Mouse (Mus musculus): ENCODE results near the gene Lman2. TPM values are rescaled to one million over a fixed set of nuclear protein-coding genes. Genes with fewer than 3 reads are reported as not detected.

Gene Lman2
- polyA plus RNA-seq, 1 experiment from 2014 or later: 63.6 TPM

DNA sequence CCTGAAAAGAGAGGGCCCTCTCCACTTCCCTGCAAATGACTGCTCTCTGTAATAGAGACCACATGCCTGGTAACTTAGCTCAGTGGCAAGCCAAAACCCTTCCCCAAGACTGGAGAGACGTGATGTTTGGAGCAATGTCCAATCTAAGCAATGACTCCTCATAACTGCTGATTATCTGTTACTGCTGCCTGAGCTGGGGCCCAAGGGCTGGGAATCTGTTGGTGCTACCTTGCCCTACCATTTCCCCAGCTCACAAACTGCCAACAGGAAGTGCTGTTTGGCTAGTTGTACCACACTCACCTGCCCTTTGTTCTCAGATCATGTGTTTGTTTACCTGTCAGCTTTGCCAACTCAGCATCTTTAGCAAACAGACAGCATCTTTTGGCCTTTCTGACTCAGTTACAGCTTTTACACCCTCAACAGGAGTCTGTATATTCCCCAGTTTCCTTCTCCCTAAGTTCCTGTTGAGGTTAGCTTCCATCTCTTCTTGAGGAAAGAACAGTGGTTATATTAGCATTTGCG is 47.6 kb downstream of the Lman2 start:
- H3K36me3 ChIP-seq (ENCODE audit: insufficient read depth, low read length): peaks cover 50% of the 10 kb centered on the region
- 89% methylated on average over 2 of the region's 2 CpGs for WGBS

DNA sequence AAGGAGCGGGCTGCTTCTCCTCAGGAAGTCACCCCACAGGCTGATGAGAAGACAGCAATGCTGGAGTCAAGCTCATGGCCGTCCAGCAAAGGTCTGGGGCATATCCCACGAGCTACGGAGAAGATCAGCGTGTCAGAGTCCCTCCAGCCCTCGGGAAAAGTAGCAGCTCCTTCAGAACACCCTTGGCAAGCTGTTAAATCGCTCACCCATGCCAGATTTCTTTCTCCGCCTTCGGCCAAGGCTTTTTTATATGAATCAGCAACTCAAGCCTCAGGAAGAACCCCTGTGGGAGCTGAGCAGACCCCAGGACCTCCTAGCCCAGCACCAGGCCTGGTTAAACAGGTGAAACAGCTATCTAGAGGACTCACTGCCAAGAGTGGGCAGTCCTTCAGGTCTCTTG is 49.5 kb downstream of the Lman2 start:
- H3K4me2 ChIP-seq (replicated peaks; ENCODE audit: low read depth, low read length): no peak overlapping the region
- no peaks in the 10 kb centered on the region for H3K4me1 ChIP-seq (ENCODE audit: insufficient read depth, low read depth, low read length)
- DNase-seq (ENCODE audit: low spot score) (no peak), ATAC-seq (no peak)
- WGBS: 85% methylated on average over 9 of the region's 9 CpGs
- no peak overlapping the region for H3K9ac ChIP-seq (replicated peaks; ENCODE audit: low read depth)
- no peak overlapping the region for H3K27ac ChIP-seq (ENCODE audit: low read length)
- TF ChIP-seq CTCF (IDR thresholded peaks at IDR 0.05): no peak
- TF ChIP-seq EP300 (IDR thresholded peaks at IDR 0.05): no peak
- H3K27me3 ChIP-seq (replicated peaks; ENCODE audit: insufficient read depth, low read length): no peaks in the 10 kb centered on the region
- peaks cover 61% of the 10 kb centered on the region for H3K36me3 ChIP-seq (ENCODE audit: insufficient read depth, low read length)
- H3K9me3 ChIP-seq (ENCODE audit: low read length): no peaks in the 10 kb centered on the region
- no peak overlapping the region for H3K4me3 ChIP-seq (ENCODE audit: low read depth, low read length)

More for the DNA sequence above, 47.6 kb downstream of the Lman2 start:
- no peak overlapping the region for H3K27ac ChIP-seq (ENCODE audit: low read length)
- H3K9ac ChIP-seq (replicated peaks; ENCODE audit: low read depth): no peak overlapping the region
- ATAC-seq (no peak), DNase-seq (ENCODE audit: low spot score) (no peak)
- H3K4me2 ChIP-seq (replicated peaks; ENCODE audit: low read depth, low read length): no peak overlapping the region
- TF ChIP-seq EP300 (IDR thresholded peaks at IDR 0.05): no peak
- no peak for TF ChIP-seq CTCF (IDR thresholded peaks at IDR 0.05)
- no peaks in the 10 kb centered on the region for H3K4me1 ChIP-seq (ENCODE audit: insufficient read depth, low read depth, low read length)
- no peaks in the 10 kb centered on the region for H3K27me3 ChIP-seq (replicated peaks; ENCODE audit: insufficient read depth, low read length)
- H3K9me3 ChIP-seq (ENCODE audit: low read length): no peaks in the 10 kb centered on the region
- no peak overlapping the region for H3K4me3 ChIP-seq (ENCODE audit: low read depth, low read length)

DNA sequence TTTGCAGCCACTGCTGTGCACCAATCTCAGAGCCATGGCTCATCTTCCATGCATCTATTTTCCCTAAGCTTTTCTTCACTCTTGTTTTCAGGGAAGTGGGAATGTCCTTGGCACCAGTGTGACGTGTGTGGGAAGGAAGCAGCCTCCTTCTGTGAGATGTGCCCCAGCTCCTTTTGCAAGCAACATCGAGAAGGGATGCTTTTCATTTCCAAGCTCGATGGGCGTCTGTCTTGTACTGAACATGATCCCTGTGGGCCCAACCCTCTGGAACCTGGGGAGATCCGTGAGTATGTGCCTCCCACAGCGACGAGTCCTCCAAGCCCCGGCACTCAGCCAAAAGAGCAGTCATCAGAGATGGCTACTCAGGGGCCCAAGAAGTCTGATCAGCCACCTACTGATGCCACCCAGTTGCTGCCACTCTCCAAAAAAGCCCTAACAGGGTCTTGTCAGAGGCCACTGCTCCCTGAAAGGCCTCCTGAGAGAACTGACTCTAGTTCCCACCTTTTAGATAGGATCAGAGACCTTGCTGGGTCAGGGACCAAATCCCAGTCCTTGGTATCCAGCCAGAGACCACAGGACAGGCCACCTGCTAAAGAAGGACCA is 50.5 kb downstream of the Lman2 start:
- Histone ChIP-seq H3K27me3 (replicated peaks; ENCODE audit: insufficient read depth, low read length) (no peaks in the 10 kb centered on the region), H3K4me3 (ENCODE audit: low read depth, low read length) (no peak overlapping the region), H3K4me1 (ENCODE audit: insufficient read depth, low read depth, low read length) (no peaks in the 10 kb centered on the region), H3K27ac (ENCODE audit: low read length) (no peak overlapping the region), H3K36me3 (ENCODE audit: insufficient read depth, low read length) (peaks cover 63% of the 10 kb centered on the region), H3K9ac (replicated peaks; ENCODE audit: low read depth) (no peak overlapping the region), H3K9me3 (ENCODE audit: low read length) (no peaks in the 10 kb centered on the region), H3K4me2 (replicated peaks; ENCODE audit: low read depth, low read length) (no peak overlapping the region)
- WGBS: 89% methylated on average over 8 of the region's 8 CpGs
- no peak for DNase-seq (ENCODE audit: low spot score)
- no peak for TF ChIP-seq CTCF (IDR thresholded peaks at IDR 0.05)
- TF ChIP-seq EP300 (IDR thresholded peaks at IDR 0.05): no peak
- ATAC-seq: no peak

DNA sequence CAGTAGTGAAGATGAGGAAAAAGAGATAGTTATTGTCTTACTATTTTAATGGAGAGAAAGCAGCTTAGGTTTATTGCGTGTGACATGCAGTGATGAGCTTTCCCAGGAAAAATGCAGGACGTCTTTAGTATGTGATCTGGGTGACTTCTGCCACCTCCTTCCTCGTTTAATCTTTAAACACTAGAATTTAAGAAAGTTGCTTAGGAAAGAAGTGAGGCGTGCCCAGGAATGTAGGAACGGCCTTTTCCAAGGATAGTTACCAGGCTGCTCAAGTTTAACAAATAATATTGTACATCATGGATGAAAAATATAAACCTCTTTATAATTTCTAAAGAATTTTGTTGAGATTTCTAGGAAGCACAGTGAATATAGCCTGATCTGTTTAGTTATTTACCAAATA is 61.7 kb downstream of the Lman2 start:
- WGBS: 78% methylated on average over 5 of the region's 5 CpGs
- ATAC-seq (no peak), DNase-seq (ENCODE audit: low spot score) (no peak)
- no peaks in the 10 kb centered on the region for H3K9me3 ChIP-seq (ENCODE audit: low read length)
- no peaks in the 10 kb centered on the region for H3K27me3 ChIP-seq (replicated peaks; ENCODE audit: insufficient read depth, low read length)
- no peak overlapping the region for H3K4me2 ChIP-seq (replicated peaks; ENCODE audit: low read depth, low read length)
- H3K4me3 ChIP-seq (ENCODE audit: low read depth, low read length): no peak overlapping the region
- H3K9ac ChIP-seq (replicated peaks; ENCODE audit: low read depth): no peak overlapping the region
- no peak for TF ChIP-seq CTCF (IDR thresholded peaks at IDR 0.05)
- no peak for TF ChIP-seq EP300 (IDR thresholded peaks at IDR 0.05)
- H3K36me3 ChIP-seq (ENCODE audit: insufficient read depth, low read length): peaks cover 50% of the 10 kb centered on the region; the same call in 1 of the 2 replicates
- H3K27ac ChIP-seq (ENCODE audit: low read length): no peak overlapping the region
- no peaks in the 10 kb centered on the region for H3K4me1 ChIP-seq (ENCODE audit: insufficient read depth, low read depth, low read length)

DNA sequence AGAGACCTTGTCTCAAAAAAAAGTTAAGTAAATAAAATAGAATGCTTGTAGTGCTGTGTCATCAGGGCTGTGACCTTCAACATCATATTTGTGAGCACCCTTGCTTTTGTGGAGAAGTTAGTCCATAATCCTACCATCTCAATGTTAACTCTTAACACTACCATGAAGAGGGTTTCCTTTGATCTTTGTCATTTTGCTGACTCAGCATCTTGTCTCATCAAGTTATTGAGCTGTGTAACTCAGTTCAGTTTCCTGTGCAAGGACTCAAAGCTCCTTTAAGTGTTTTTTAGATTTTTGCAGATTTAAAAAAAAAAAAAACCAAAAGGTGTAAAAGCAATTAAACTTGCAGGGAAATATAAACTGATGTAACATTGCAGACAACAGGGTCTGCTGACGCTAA is 65.8 kb downstream of the Lman2 start:
- TF ChIP-seq EP300 (IDR thresholded peaks at IDR 0.05) (no peak), CTCF (IDR thresholded peaks at IDR 0.05) (no peak)
- no peaks in the 10 kb centered on the region for H3K9me3 ChIP-seq (ENCODE audit: low read length)
- H3K9ac ChIP-seq (replicated peaks; ENCODE audit: low read depth): no peak overlapping the region
- no peak overlapping the region for H3K4me3 ChIP-seq (ENCODE audit: low read depth, low read length)
- H3K4me2 ChIP-seq (replicated peaks; ENCODE audit: low read depth, low read length): no peak overlapping the region
- H3K27ac ChIP-seq (ENCODE audit: low read length): no peak overlapping the region
- peaks cover 41% of the 10 kb centered on the region; the same call in 1 of the 2 replicates for H3K36me3 ChIP-seq (ENCODE audit: insufficient read depth, low read length)
- no peaks in the 10 kb centered on the region for H3K27me3 ChIP-seq (replicated peaks; ENCODE audit: insufficient read depth, low read length)
- no peak for DNase-seq (ENCODE audit: low spot score)
- H3K4me1 ChIP-seq (ENCODE audit: insufficient read depth, low read depth, low read length): no peaks in the 10 kb centered on the region
- WGBS: 87% methylated on average over 1 of the region's 1 CpGs
- no peak for ATAC-seq

Other genes with a start within 250 kb of the Lman2 start
- gene Gm17617, start 229.2 kb downstream of the Lman2 start, polyA plus RNA-seq (2015; fragmentation: Nextera tagmentation; extraction: Ambion mirVana): not detected in 2 replicates
- gene Fgfr4, start 210.1 kb downstream of the Lman2 start, polyA plus RNA-seq (2015; fragmentation: Nextera tagmentation; extraction: Ambion mirVana): 18.9 and 19.3 TPM in 2 replicates
- gene Nsd1, start 153.0 kb downstream of the Lman2 start, polyA plus RNA-seq (2015; fragmentation: Nextera tagmentation; extraction: Ambion mirVana): 52.4 and 55.7 TPM in 2 replicates
- 283 and 307 TPM in 2 replicates for gene Prelid1, start 42.3 kb downstream of the Lman2 start, polyA plus RNA-seq (2015; fragmentation: Nextera tagmentation; extraction: Ambion mirVana)
- 60.4 and 69.9 TPM in 2 replicates for gene Rab24, start 40.8 kb downstream of the Lman2 start, polyA plus RNA-seq (2015; fragmentation: Nextera tagmentation; extraction: Ambion mirVana)
- 3.1 and 5.0 TPM in 2 replicates for gene Mxd3, start 33.0 kb downstream of the Lman2 start, polyA plus RNA-seq (2015; fragmentation: Nextera tagmentation; extraction: Ambion mirVana)
- 2.7 and 2.8 TPM in 2 replicates for gene Rgs14, start 6.9 kb upstream of the Lman2 start, polyA plus RNA-seq (2015; fragmentation: Nextera tagmentation; extraction: Ambion mirVana)
- not detected in 2 replicates for gene Slc34a1, start 35.4 kb upstream of the Lman2 start, polyA plus RNA-seq (2015; fragmentation: Nextera tagmentation; extraction: Ambion mirVana)
- not detected in 2 replicates for gene Pfn3, start 52.4 kb upstream of the Lman2 start, polyA plus RNA-seq (2015; fragmentation: Nextera tagmentation; extraction: Ambion mirVana)
- not detected in 2 replicates for gene F12, start 64.0 kb upstream of the Lman2 start, polyA plus RNA-seq (2015; fragmentation: Nextera tagmentation; extraction: Ambion mirVana)
- 20.4 and 20.5 TPM in 2 replicates for gene Grk6, start 82.3 kb upstream of the Lman2 start, polyA plus RNA-seq (2015; fragmentation: Nextera tagmentation; extraction: Ambion mirVana)
- 0.17 and 0.45 TPM in 2 replicates for gene Prr7, start 101.5 kb upstream of the Lman2 start, polyA plus RNA-seq (2015; fragmentation: Nextera tagmentation; extraction: Ambion mirVana)
- 43.0 and 50.6 TPM in 2 replicates for gene Dbn1, start 125.3 kb upstream of the Lman2 start, polyA plus RNA-seq (2015; fragmentation: Nextera tagmentation; extraction: Ambion mirVana)
- gene Pdlim7, start 150.9 kb upstream of the Lman2 start, polyA plus RNA-seq (2015; fragmentation: Nextera tagmentation; extraction: Ambion mirVana): 109 and 111 TPM in 2 replicates
- gene Dok3, start 166.5 kb upstream of the Lman2 start, polyA plus RNA-seq (2015; fragmentation: Nextera tagmentation; extraction: Ambion mirVana): 8.1 and 9.1 TPM in 2 replicates
- 35.3 and 36.8 TPM in 2 replicates for gene Ddx41, start 173.9 kb upstream of the Lman2 start, polyA plus RNA-seq (2015; fragmentation: Nextera tagmentation; extraction: Ambion mirVana)
- gene Fam193b, start 208.3 kb upstream of the Lman2 start, polyA plus RNA-seq (2015; fragmentation: Nextera tagmentation; extraction: Ambion mirVana): 23.1 and 27.4 TPM in 2 replicates
- gene Tmed9, start 210.9 kb upstream of the Lman2 start, polyA plus RNA-seq (2015; fragmentation: Nextera tagmentation; extraction: Ambion mirVana): 112 and 113 TPM in 2 replicates
- 20.6 and 22.1 TPM in 2 replicates for gene B4galt7, start 237.1 kb upstream of the Lman2 start, polyA plus RNA-seq (2015; fragmentation: Nextera tagmentation; extraction: Ambion mirVana)